ENCODE assay signal across 9 mouse cellular contexts in genomic region chr2:19429031-19429430, GRCm38 (mm10). TPM values are rescaled to one million over a fixed set of nuclear protein-coding genes. Genes with fewer than 3 reads are reported as not detected.
DNase-seq lines count a peak whose midpoint lies in the region; ATAC-seq lines count a peak whose summit lies in the region.
"Had no signal": no experiment of that assay in that cellular context is flagged by ENCODE, and none has a peak within 500 bp of the region (broad histone marks: within the 10 kb centered on the region; RNA-seq: fewer than 3 reads in every experiment).

No protein-coding gene starts in this region.

- peak; percentile 20 for DNase-seq in kidney, adult 11 months
- peak; percentile 8 for DNase-seq in adipocyte (ENCODE audit: low spot score)
- DNase-seq in forelimb bud, embryonic 11.5 days (ENCODE audit: low read depth, low spot score), result peak; percentile 83
- DNase-seq in lung, postnatal 36 days, result peak; percentile 56
- DNase-seq in frontal cortex, postnatal 14 days (ENCODE audit: low spot score in 2 of 2), result no peak
- DNase-seq: liver, embryonic 13.5 days had no signal

- ATAC-seq in kidney, embryonic 15.5 days (replicated peaks; ENCODE audit: low FRiP score), result no peak; the same call in 1 of the 2 replicates
- no peak for ATAC-seq in cerebellum, adult (ENCODE audit: insufficient number of reproducible peaks, low FRiP score, low TSS enrichment)
- no peak for ATAC-seq in megakaryocyte, adult 5-6 weeks (ENCODE audit: poor library complexity, severe bottlenecking)

- H3K4me3 ChIP-seq in kidney, embryonic 15.5 days (replicated peaks), result no peak overlapping the region
- H3K4me3 ChIP-seq: liver, embryonic 13.5 days had no signal

- H3K9ac ChIP-seq in kidney, embryonic 15.5 days, result no peak overlapping the region
- H3K9ac ChIP-seq: liver, embryonic 13.5 days had no signal

- no peak overlapping the region for H3K4me2 ChIP-seq in kidney, embryonic 15.5 days
- H3K4me2 ChIP-seq: liver, embryonic 13.5 days had no signal

- H3K27me3 ChIP-seq in kidney, embryonic 15.5 days, result peaks cover 92% of the 10 kb centered on the region

- H3K27ac ChIP-seq in kidney, embryonic 15.5 days, result no peak overlapping the region
- H3K27ac ChIP-seq: liver, embryonic 13.5 days had no signal

- 4% methylated on average over 10 of the region's 10 CpGs for WGBS in kidney, embryonic 15.5 days

- H3K36me3 ChIP-seq in kidney, embryonic 15.5 days, result no peaks in the 10 kb centered on the region
- H3K36me3 ChIP-seq: liver, embryonic 13.5 days had no signal

- peaks cover 16% of the 10 kb centered on the region for H3K4me1 ChIP-seq in kidney, embryonic 15.5 days
- H3K4me1 ChIP-seq: liver, embryonic 13.5 days had no signal

- no peaks in the 10 kb centered on the region for H3K9me3 ChIP-seq in kidney, embryonic 15.5 days (replicated peaks)
- H3K9me3 ChIP-seq: liver, embryonic 13.5 days had no signal

RNA-seq across cellular contexts. Expression of gene Ptf1a, which starts 16.4 kb away (rescaled TPM):
- polyA plus RNA-seq in kidney, embryonic 15.5 days (2015; fragmentation: Nextera tagmentation; extraction: Ambion mirVana), result 0.13 TPM in 1 of 2 replicates, not detected in the other
- total RNA-seq in megakaryocyte, adult 5-6 weeks (2015), result not detected in 2 replicates
- not detected in 2 replicates for total RNA-seq in megakaryocyte, adult 5-6 weeks (2017)
- polyA plus RNA-seq: liver, embryonic 13.5 days had no signal

RNA-seq across cellular contexts. Expression of gene Msrb2, which starts 57.8 kb away (rescaled TPM):
- 31.1 and 34.2 TPM in 2 replicates for polyA plus RNA-seq in kidney, embryonic 15.5 days (2015; fragmentation: Nextera tagmentation; extraction: Ambion mirVana)
- total RNA-seq in megakaryocyte, adult 5-6 weeks (2015), result 8.8 and 15.1 TPM in 2 replicates
- 7.0 and 13.2 TPM in 2 replicates for total RNA-seq in megakaryocyte, adult 5-6 weeks (2017)

Comparison
In these comparisons a context has a peak if more than half of its experiments do, and no peak if none do; other contexts are left out.
1. DNase-seq: peak in kidney, adult 11 months (single experiment), adipocyte (single experiment), forelimb bud, embryonic 11.5 days (single experiment) and lung, postnatal 36 days (single experiment); none in frontal cortex, postnatal 14 days (0 of 2).